Mouse (Mus musculus) midbrain, embryonic 14.5 days (tissue): ENCODE data around the gene AC131692.1. TPM values are rescaled to one million over a fixed set of nuclear protein-coding genes. Genes with fewer than 3 reads are reported as not detected.

ENCODE experiments used
- ATAC-seq: fragments of 200-750 bp; cut with Nextera tagmentation; 2 replicates; pipeline ENCODE4 v1.8.0; 2017; ENCODE audit warnings: moderate number of reproducible peaks, moderate library complexity; ENCODE audit not compliant: low FRiP score, low TSS enrichment
- DNase-seq: peaks from one replicate; pipeline ENCODE4 v3.0.0-alpha.2; 2015
- H3K27ac ChIP-seq: fragments of 300-500 bp; sonication (generic); replicated peaks from 2 replicates; pipeline ENCODE4 v1.5.1; 2014; ENCODE audit warnings: mild to moderate bottlenecking, low read depth, low read length, moderate library complexity
- H3K27me3 ChIP-seq: fragments of 300-500 bp; sonication (generic); 2 replicates; pipeline ENCODE4 v1.6.1; 2014; ENCODE audit warnings: low read length, control low read depth, mixed read lengths; ENCODE audit not compliant: control insufficient read depth, insufficient read depth
- H3K36me3 ChIP-seq: fragments of 300-500 bp; sonication (generic); 2 replicates; pipeline ENCODE4 v1.6.1; 2014; ENCODE audit warnings: low read length, control low read depth; ENCODE audit not compliant: control insufficient read depth, insufficient read depth
- H3K4me1 ChIP-seq: fragments of 300-500 bp; sonication (generic); 2 replicates; pipeline ENCODE4 v1.6.1; 2014; ENCODE audit warnings: mild to moderate bottlenecking, antibody characterized with exemption, low read length, control low read depth; ENCODE audit not compliant: control insufficient read depth, insufficient read depth
- H3K4me2 ChIP-seq: fragments of 300-500 bp; sonication (generic); 2 replicates; pipeline ENCODE4 v1.6.1; 2014; ENCODE audit warnings: mild to moderate bottlenecking, low read length, moderate library complexity
- H3K4me3 ChIP-seq: fragments of 300-500 bp; sonication (generic); replicated peaks from 2 replicates; pipeline ENCODE4 v1.5.1; 2014; ENCODE audit warnings: low read depth, low read length
- H3K9ac ChIP-seq: fragments of 300-500 bp; sonication (generic); replicated peaks from 2 replicates; pipeline ENCODE4 v1.6.1; 2014; ENCODE audit warnings: mild to moderate bottlenecking, low read length, moderate library complexity
- H3K9me3 ChIP-seq: fragments of 300-500 bp; sonication (generic); 2 replicates; pipeline ENCODE4 v1.6.1; 2016; ENCODE audit warnings: low read length, control low read depth, mixed read lengths; ENCODE audit not compliant: control insufficient read depth
- WGBS: fragments of 180-500 bp; shearing (Covaris S2); extraction: QIAGEN DNeasy Blood & Tissue Kit; methylation state at CpG from one replicate; pipeline ENCODE4 v1.1.7; 2014; 5-methylcytosine and 5-hydroxymethylcytosine counted together
- polyA plus RNA-seq: library from polyadenylated mRNA; unstranded; fragments of >200 nt; fragmentation: Nextera tagmentation; extraction: Ambion mirVana; gene quantifications from 2 replicates; pipeline ENCODE4 v1.2.1, GENCODE M21; 2014

Gene AC131692.1
- polyA plus RNA-seq, 1 experiment from 2014 or later: not detected

DNA sequence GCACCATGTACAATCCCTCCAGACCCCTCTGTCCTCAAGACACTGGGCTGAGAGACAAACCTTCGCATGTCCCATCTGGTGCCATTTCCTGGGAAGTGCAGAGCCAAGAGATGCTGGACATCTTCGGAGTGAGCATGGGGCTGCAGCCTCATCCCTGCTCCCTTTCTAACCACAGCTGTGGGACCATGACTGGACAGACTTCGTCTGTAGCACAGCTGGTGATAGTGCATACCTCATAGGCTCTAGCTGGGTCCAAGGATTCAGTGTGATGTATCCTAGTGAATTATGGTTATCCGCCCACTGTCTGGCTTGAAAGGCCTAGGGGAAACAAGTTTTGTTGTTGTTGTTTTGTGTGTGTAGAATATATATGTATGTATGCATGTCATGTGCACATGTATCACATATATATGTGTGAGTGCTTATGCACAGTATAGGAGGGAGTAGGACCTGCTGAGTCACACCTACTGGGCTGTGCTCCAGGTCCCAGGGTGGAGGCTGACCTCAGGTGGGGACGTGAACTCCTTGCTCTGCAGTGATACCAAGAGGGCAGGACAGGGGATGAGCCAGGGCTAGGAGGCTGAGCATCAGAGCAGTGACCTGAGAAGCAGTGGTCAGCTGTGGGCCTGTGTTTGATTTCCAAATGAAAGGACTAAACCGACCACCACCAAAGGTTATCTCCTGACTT is 8.1 kb downstream of the AC131692.1 start:
- Histone ChIP-seq H3K4me3 (no peak overlapping the region), H3K9me3 (no peaks in the 10 kb centered on the region), H3K4me1 (no peaks in the 10 kb centered on the region), H3K4me2 (no peak overlapping the region), H3K9ac (no peak overlapping the region), H3K36me3 (no peaks in the 10 kb centered on the region), H3K27ac (no peak overlapping the region), H3K27me3 (no peaks in the 10 kb centered on the region)
- WGBS: 83% methylated on average over 6 of the region's 6 CpGs
- DNase-seq (no peak), ATAC-seq (no peak)

- Histone ChIP-seq H3K36me3 (no peaks in the 10 kb centered on the region), H3K9ac (0 out of 2 replicates have a peak overlapping the region, but pooled peaks have one; percentile 9), H3K27ac (no peak overlapping the region), H3K4me1 (no peaks in the 10 kb centered on the region), H3K4me3 (no peak overlapping the region), H3K4me2 (no peak overlapping the region), H3K9me3 (no peaks in the 10 kb centered on the region), H3K27me3 (no peaks in the 10 kb centered on the region)
- 70% methylated on average over 4 of the region's 4 CpGs for WGBS
- DNase-seq (no peak), ATAC-seq (no peak)
Measured at GRCm38 (mm10) chr19:6104476-6104875, 10.3 kb downstream of the AC131692.1 start.

- ATAC-seq: no peak
- H3K4me1 ChIP-seq: no peaks in the 10 kb centered on the region
- no peaks in the 10 kb centered on the region for H3K9me3 ChIP-seq
- H3K27me3 ChIP-seq: no peaks in the 10 kb centered on the region
- no peak within 1 kb of the TSS for H3K4me2 ChIP-seq
- H3K27ac ChIP-seq: no peak within 1 kb of the TSS
- H3K36me3 ChIP-seq: no peaks in the 10 kb centered on the region
- whole genome bisulfite sequencing: 86% methylated on average over 7 of the region's 7 CpGs
- H3K9ac ChIP-seq: 0 out of 2 replicates have a peak within 1 kb of the TSS, but pooled peaks have one; percentile 9
- no peak for DNase-seq
- H3K4me3 ChIP-seq: no peak within 1 kb of the TSS
Measured at GRCm38 (mm10) chr19:6105586-6105985, 11.4 kb downstream of the AC131692.1 start, which contains the start of gene Naaladl1. Gene Naaladl1, plus strand, starts transcription at chr19:6105782.

GRCm38 (mm10) chr19:6113116-6113515 is 18.9 kb downstream of the AC131692.1 start:
- ATAC-seq (no peak), DNase-seq (no peak)
- H3K9ac ChIP-seq: no peak overlapping the region
- no peak overlapping the region for H3K4me3 ChIP-seq
- peaks cover 34% of the 10 kb centered on the region for H3K36me3 ChIP-seq
- H3K4me2 ChIP-seq: no peak overlapping the region
- no peaks in the 10 kb centered on the region for H3K9me3 ChIP-seq
- 69% methylated on average over 6 of the region's 6 CpGs for WGBS
- H3K27me3 ChIP-seq: no peaks in the 10 kb centered on the region
- H3K4me1 ChIP-seq: peaks cover 11% of the 10 kb centered on the region; the same call in 1 of the 2 replicates
- H3K27ac ChIP-seq: no peak overlapping the region

GRCm38 (mm10) chr19:6116113-6116850 is 22.1 kb downstream of the AC131692.1 start:
- ATAC-seq (no peak), DNase-seq (no peak)
- Histone ChIP-seq H3K4me1 (peaks cover 14% of the 10 kb centered on the region; the same call in 1 of the 2 replicates), H3K4me3 (no peak overlapping the region), H3K27me3 (no peaks in the 10 kb centered on the region), H3K36me3 (peaks cover 37% of the 10 kb centered on the region), H3K9me3 (no peaks in the 10 kb centered on the region), H3K27ac (no peak overlapping the region), H3K4me2 (peak overlapping the region; percentile 94; the same call in 1 of the 2 replicates), H3K9ac (0 out of 2 replicates have a peak overlapping the region, but pooled peaks have one; percentile 10)
- 94% methylated on average over 15 of the region's 15 CpGs for WGBS

DNA sequence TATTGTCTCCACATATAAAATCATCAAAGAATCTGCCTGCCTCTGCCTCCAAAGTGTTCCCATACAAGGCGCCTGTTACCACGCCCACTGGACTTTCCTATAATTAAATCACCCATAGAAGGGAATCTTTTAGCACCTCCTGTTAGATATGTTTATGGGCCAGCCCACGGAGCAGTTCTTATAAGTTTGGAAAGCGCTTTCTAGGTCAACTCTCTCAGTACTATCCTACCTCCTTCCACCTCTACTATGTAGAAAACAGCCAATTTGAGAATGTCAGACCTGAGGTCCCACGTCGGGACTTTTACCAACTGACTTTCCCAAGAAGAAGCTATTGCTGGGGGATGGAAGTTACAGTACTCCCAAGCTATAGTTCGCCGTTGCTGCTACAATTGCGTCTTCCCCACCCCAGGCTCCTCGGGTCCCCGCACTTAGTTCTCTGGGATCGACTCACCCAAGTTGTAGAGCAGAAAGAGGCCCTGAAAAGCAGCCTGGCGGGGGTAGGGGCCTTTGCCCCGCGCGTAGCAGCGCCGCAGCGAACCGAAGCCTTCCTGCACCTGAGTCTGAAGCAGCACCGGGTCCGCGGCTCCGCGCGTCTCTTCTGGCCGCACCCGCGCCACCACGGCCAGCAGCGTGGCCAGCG is 23.2 kb downstream of the AC131692.1 start:
- ATAC-seq: no peak

GRCm38 (mm10) chr19:6117986-6118676 is 23.9 kb downstream of the AC131692.1 start, which contains the start of gene Sac3d1:
Gene Sac3d1, minus strand, starts transcription at chr19:6118650.
- H3K27ac ChIP-seq: peak within 1 kb of the TSS; percentile 92
- under 1% methylated on average over 77 of the region's 77 CpGs for WGBS
- DNase-seq (peak; percentile 97), ATAC-seq (peak; percentile 86)
- H3K27me3 ChIP-seq: no peaks in the 10 kb centered on the region
- H3K9me3 ChIP-seq: no peaks in the 10 kb centered on the region
- H3K4me1 ChIP-seq: peaks cover 14% of the 10 kb centered on the region; the same call in 1 of the 2 replicates
- H3K9ac ChIP-seq: peak within 1 kb of the TSS; percentile 81
- H3K4me2 ChIP-seq: peak within 1 kb of the TSS; percentile 94
- H3K4me3 ChIP-seq: peak within 1 kb of the TSS; percentile 78
- peaks cover 33% of the 10 kb centered on the region for H3K36me3 ChIP-seq

More for the DNA sequence above, 23.2 kb downstream of the AC131692.1 start:
- Histone ChIP-seq H3K9ac (peak overlapping the region; percentile 81), H3K4me2 (peak overlapping the region; percentile 94), H3K4me1 (peaks cover 14% of the 10 kb centered on the region; the same call in 1 of the 2 replicates), H3K27me3 (no peaks in the 10 kb centered on the region), H3K4me3 (peak overlapping the region; percentile 78), H3K9me3 (no peaks in the 10 kb centered on the region), H3K27ac (peak overlapping the region; percentile 92), H3K36me3 (peaks cover 37% of the 10 kb centered on the region)
- no peak for DNase-seq
- WGBS: 5% methylated on average over 32 of the region's 32 CpGs

GRCm38 (mm10) chr19:6118677-6119185 is 24.5 kb downstream of the AC131692.1 start:
- peak overlapping the region; percentile 78 for H3K4me3 ChIP-seq
- H3K27ac ChIP-seq: peak overlapping the region; percentile 92
- H3K9me3 ChIP-seq: no peaks in the 10 kb centered on the region
- H3K36me3 ChIP-seq: peaks cover 29% of the 10 kb centered on the region
- ATAC-seq: peak; percentile 35; the same call in 1 of the 2 replicates
- peak overlapping the region; percentile 94 for H3K4me2 ChIP-seq
- DNase-seq: peak; percentile 68
- H3K4me1 ChIP-seq: peaks cover 14% of the 10 kb centered on the region; the same call in 1 of the 2 replicates
- no peaks in the 10 kb centered on the region for H3K27me3 ChIP-seq
- WGBS: 0% methylated on average over 8 of the region's 8 CpGs
- peak overlapping the region; percentile 81 for H3K9ac ChIP-seq
